Mouse (Mus musculus) liver, embryonic 15.5 days (tissue): ENCODE results near the gene Slc7a6. TPM values are rescaled to one million over a fixed set of nuclear protein-coding genes. Genes with fewer than 3 reads are reported as not detected.

Source experiments
- ATAC-seq: fragments of 200-750 bp; cut with Nextera tagmentation; 2 replicates; pipeline ENCODE4 v1.8.0; 2017; ENCODE audit warnings: moderate number of reproducible peaks, mild to moderate bottlenecking, moderate library complexity; ENCODE audit not compliant: insufficient read depth
- H3K27ac ChIP-seq: fragments of 300-500 bp; sonication (generic); replicated peaks from 2 replicates; pipeline ENCODE4 v1.5.1; 2015; ENCODE audit warnings: mild to moderate bottlenecking, inconsistent platforms
- H3K27me3 ChIP-seq: fragments of 300-500 bp; sonication (generic); 2 replicates; pipeline ENCODE4 v1.6.1; 2015; ENCODE audit warnings: mild to moderate bottlenecking, inconsistent platforms
- H3K36me3 ChIP-seq: fragments of 300-500 bp; sonication (generic); replicated peaks from 2 replicates; pipeline ENCODE4 v1.6.1; 2015; ENCODE audit warnings: moderate library complexity, mild to moderate bottlenecking, inconsistent platforms
- H3K4me1 ChIP-seq: fragments of 300-500 bp; sonication (generic); replicated peaks from 2 replicates; pipeline ENCODE4 v1.6.1; 2015; ENCODE audit warnings: inconsistent platforms
- H3K4me2 ChIP-seq: fragments of 300-500 bp; sonication (generic); 2 replicates; pipeline ENCODE4 v1.6.1; 2015; ENCODE audit warnings: moderate library complexity, mild to moderate bottlenecking, inconsistent platforms
- H3K4me3 ChIP-seq: fragments of 300-500 bp; sonication (generic); replicated peaks from 2 replicates; pipeline ENCODE4 v1.5.1; 2015; ENCODE audit warnings: mild to moderate bottlenecking, inconsistent platforms
- H3K9ac ChIP-seq: fragments of 300-500 bp; sonication (generic); 2 replicates; pipeline ENCODE4 v1.6.1; 2015; ENCODE audit warnings: moderate library complexity, mild to moderate bottlenecking, inconsistent platforms
- H3K9me3 ChIP-seq: fragments of 300-500 bp; sonication (generic); replicated peaks from 2 replicates; pipeline ENCODE4 v1.6.1; 2016; ENCODE audit warnings: inconsistent platforms
- WGBS: fragments of 180-500 bp; shearing (Covaris S2); methylation state at CpG from one replicate; pipeline ENCODE4 v1.1.7; 2015; ENCODE audit warnings: mixed read lengths; ENCODE audit not compliant: insufficient replicate concordance; 5-methylcytosine and 5-hydroxymethylcytosine counted together
- polyA plus RNA-seq: library from polyadenylated mRNA; unstranded; fragments of >200 nt; fragmentation: Nextera tagmentation; extraction: Ambion mirVana; gene quantifications from 2 replicates; pipeline ENCODE4 v1.2.1, GENCODE M21; 2015

Slc7a6 gene
- polyA plus RNA-seq, 1 experiment from 2014 or later = 5.1 TPM

DNA sequence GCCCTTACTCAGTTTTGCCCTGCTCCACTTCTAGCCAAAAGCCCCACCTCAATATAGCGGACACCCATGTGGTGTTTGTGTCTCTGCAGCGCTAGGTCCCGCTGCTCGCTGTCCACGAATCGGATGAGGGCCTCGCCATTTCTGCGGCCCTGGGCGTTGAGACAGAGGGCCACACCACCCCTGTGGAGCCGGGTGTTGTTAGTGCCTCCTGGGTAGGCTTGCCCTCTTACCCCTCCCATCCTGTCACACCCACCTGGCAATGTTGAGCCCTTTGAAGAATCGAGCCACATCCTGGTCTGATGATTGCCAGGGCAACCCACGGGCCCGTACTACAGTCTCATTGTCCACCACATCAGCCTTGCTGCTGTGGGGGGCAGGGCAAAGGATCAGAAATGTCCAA, 35.1 kb upstream of the Slc7a6 start:
- peaks cover 45% of the 10 kb centered on the region for H3K4me1 ChIP-seq
- no peaks in the 10 kb centered on the region for H3K9me3 ChIP-seq
- WGBS = 71% methylated on average over 13 of the region's 13 CpGs
- H3K36me3 ChIP-seq = peaks cover 48% of the 10 kb centered on the region
- H3K27me3 ChIP-seq = peaks cover 55% of the 10 kb centered on the region
- no peak overlapping the region for H3K4me2 ChIP-seq
- H3K4me3 ChIP-seq = no peak overlapping the region
- H3K27ac ChIP-seq = no peak overlapping the region
- ATAC-seq = no peak
- H3K9ac ChIP-seq = no peak overlapping the region

- no peak overlapping the region for H3K4me3 ChIP-seq
- no peak overlapping the region for H3K4me2 ChIP-seq
- WGBS = 65% methylated on average over 6 of the region's 6 CpGs
- no peak overlapping the region for H3K27ac ChIP-seq
- H3K36me3 ChIP-seq = peaks cover 43% of the 10 kb centered on the region
- H3K9ac ChIP-seq = no peak overlapping the region
- no peak for ATAC-seq
- peaks cover 45% of the 10 kb centered on the region for H3K4me1 ChIP-seq
- peaks cover 59% of the 10 kb centered on the region for H3K27me3 ChIP-seq
- H3K9me3 ChIP-seq = no peaks in the 10 kb centered on the region
Observed at GRCm38 (mm10) chr8:106133946-106134345, 34.7 kb upstream of the Slc7a6 start.

- no peaks in the 10 kb centered on the region for H3K9me3 ChIP-seq
- peak overlapping the region; percentile 77 for H3K27ac ChIP-seq
- peak overlapping the region; percentile 54 for H3K4me3 ChIP-seq
- H3K36me3 ChIP-seq = peaks cover 34% of the 10 kb centered on the region
- H3K9ac ChIP-seq = no peak overlapping the region
- 33% methylated on average over 14 of the region's 14 CpGs for WGBS
- ATAC-seq = peak; percentile 69
- H3K4me2 ChIP-seq = peak overlapping the region; percentile 58
- H3K27me3 ChIP-seq = peaks cover 69% of the 10 kb centered on the region
- peaks cover 45% of the 10 kb centered on the region for H3K4me1 ChIP-seq
Observed at GRCm38 (mm10) chr8:106134751-106135571, 33.7 kb upstream of the Slc7a6 start.

- H3K9ac ChIP-seq = peak overlapping the region; percentile 42
Observed at GRCm38 (mm10) chr8:106135672-106136071, 33.0 kb upstream of the Slc7a6 start.

GRCm38 (mm10) chr8:106136156-106137130, 32.2 kb upstream of the Slc7a6 start, which contains the start of gene Esrp2:
Gene Esrp2, minus strand, starts transcription at chr8:106136974.
- ATAC-seq = peak; percentile 66
- H3K9me3 ChIP-seq = no peaks in the 10 kb centered on the region
- H3K27ac ChIP-seq = peak within 1 kb of the TSS; percentile 77
- H3K36me3 ChIP-seq = peaks cover 20% of the 10 kb centered on the region
- H3K4me2 ChIP-seq = peak within 1 kb of the TSS; percentile 58
- peaks cover 44% of the 10 kb centered on the region for H3K4me1 ChIP-seq
- peaks cover 75% of the 10 kb centered on the region for H3K27me3 ChIP-seq
- WGBS = 1% methylated on average over 82 of the region's 86 CpGs
- H3K4me3 ChIP-seq = peak within 1 kb of the TSS; percentile 54
- peak within 1 kb of the TSS; percentile 42 for H3K9ac ChIP-seq

More at GRCm38 (mm10) chr8:106135672-106136071, 33.0 kb upstream of the Slc7a6 start:
- peaks cover 27% of the 10 kb centered on the region for H3K36me3 ChIP-seq
- H3K27me3 ChIP-seq = peaks cover 75% of the 10 kb centered on the region
- H3K4me3 ChIP-seq = peak overlapping the region; percentile 54
- WGBS = 6% methylated on average over 19 of the region's 19 CpGs
- ATAC-seq = peak; percentile 7; the same call in 1 of the 2 replicates
- peak overlapping the region; percentile 58 for H3K4me2 ChIP-seq
- peaks cover 44% of the 10 kb centered on the region for H3K4me1 ChIP-seq
- no peaks in the 10 kb centered on the region for H3K9me3 ChIP-seq
- peak overlapping the region; percentile 77 for H3K27ac ChIP-seq

DNA sequence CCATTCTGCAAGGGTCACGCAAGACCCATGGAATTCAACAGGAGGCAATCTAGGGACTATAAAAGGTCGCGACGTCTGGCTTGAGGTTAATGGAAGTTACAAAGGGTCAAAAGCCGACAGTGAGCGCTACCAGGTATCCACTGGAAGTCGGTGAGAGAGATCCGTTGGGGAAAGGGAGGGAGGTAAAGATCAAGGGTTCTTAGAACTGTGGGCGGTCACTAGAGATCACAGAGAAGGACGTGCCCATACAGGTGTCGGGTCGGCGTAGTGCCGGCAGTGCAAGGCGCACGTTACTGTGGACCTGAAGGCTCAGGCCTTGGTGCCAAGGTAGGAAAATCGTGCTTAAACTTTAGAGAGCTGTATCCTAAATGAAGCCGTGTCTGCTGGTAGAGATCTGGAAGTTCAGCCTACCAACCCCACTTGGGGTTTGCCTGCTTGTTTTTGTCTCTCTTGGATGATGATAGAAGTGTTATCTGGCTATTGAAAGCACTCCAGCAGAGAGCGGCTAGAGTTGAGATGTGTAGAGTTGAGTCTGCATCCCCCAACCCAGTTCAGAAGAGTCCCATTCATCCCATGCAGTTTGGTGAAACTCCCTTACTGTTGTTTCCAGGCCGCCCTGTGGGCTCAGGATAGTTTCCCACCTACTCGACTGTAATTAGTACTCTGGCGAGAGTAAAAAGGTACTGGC, 31.3 kb upstream of the Slc7a6 start:
- peaks cover 10% of the 10 kb centered on the region for H3K36me3 ChIP-seq
- H3K4me2 ChIP-seq = peak overlapping the region; percentile 58
- no peaks in the 10 kb centered on the region for H3K9me3 ChIP-seq
- H3K27me3 ChIP-seq = peaks cover 75% of the 10 kb centered on the region
- H3K4me3 ChIP-seq = peak overlapping the region; percentile 54
- no peak for ATAC-seq
- peaks cover 41% of the 10 kb centered on the region for H3K4me1 ChIP-seq
- peak overlapping the region; percentile 59 for H3K27ac ChIP-seq
- 0 out of 2 replicates have a peak overlapping the region, but pooled peaks have one; percentile 3 for H3K9ac ChIP-seq
- 7% methylated on average over 22 of the region's 22 CpGs for WGBS

DNA sequence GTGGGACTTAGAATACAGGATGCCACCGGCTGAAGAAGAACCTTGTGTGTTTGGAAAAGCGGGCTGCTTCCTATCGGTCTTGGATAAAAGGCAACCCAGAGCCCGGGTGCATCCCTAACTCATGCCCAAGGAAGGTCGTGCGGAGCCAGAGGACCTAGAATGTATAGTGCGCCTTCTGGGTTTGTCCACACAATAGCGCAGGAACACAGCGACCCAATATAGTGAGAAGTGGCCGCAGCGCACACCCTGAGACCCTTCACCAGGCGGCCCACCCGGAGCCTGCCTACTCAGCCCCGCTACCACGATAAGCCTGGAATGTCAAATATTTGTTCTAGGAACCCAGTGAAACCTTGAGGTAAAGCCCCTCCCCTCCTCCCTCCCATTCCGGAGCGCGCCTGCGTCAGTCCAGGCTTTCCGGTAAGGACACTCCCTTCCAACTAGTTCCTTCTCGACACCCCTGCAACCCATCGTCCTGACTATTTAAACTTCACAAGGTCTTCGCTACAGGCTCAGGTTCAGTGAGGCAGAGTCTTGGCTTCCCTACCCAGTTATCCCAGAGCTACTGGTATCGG, 30.7 kb upstream of the Slc7a6 start:
- Histone ChIP-seq H3K27me3 (peaks cover 75% of the 10 kb centered on the region), H3K27ac (peak overlapping the region; percentile 59; the same call in 1 of the 2 replicates), H3K9me3 (no peaks in the 10 kb centered on the region), H3K4me3 (peak overlapping the region; percentile 54), H3K4me1 (peaks cover 41% of the 10 kb centered on the region), H3K4me2 (peak overlapping the region; percentile 58), H3K36me3 (peaks cover 4% of the 10 kb centered on the region; the same call in 1 of the 2 replicates), H3K9ac (peak overlapping the region; percentile 17; the same call in 1 of the 2 replicates)
- 0 out of 2 replicates have a peak, but pooled peaks have one; percentile 3 for ATAC-seq
- WGBS = under 1% methylated on average over 24 of the region's 24 CpGs

- Histone ChIP-seq H3K4me3 (peak overlapping the region; percentile 54), H3K4me1 (peaks cover 41% of the 10 kb centered on the region), H3K9ac (peak overlapping the region; percentile 17; the same call in 1 of the 2 replicates), H3K9me3 (no peaks in the 10 kb centered on the region), H3K4me2 (peak overlapping the region; percentile 58), H3K27ac (peak overlapping the region; percentile 51; the same call in 1 of the 2 replicates), H3K36me3 (no peaks in the 10 kb centered on the region; the same call in 1 of the 2 replicates), H3K27me3 (peaks cover 69% of the 10 kb centered on the region)
- WGBS = 19% methylated on average over 7 of the region's 7 CpGs
- ATAC-seq = no peak
Observed at GRCm38 (mm10) chr8:106138616-106139015, 30.0 kb upstream of the Slc7a6 start.

DNA sequence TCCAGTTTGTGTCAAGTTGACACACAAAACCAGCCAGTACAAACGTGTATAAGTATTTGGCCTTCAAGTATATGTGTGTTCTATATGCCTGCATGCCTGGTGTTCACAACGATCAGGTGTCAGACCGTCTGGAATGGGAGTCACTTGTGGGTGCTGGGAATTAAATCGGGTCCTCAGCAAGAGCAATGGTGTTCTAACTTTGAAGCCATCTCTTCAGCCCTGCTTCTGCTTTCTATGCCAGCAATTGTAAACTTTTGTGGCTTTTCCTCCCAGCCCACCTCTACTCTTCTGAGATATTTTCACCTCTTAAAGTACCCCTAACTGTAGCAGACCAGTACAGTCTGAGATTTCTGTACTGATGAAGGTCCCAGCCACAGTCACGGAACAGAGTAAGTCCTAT, 28.5 kb upstream of the Slc7a6 start:
- WGBS = 54% methylated on average over 5 of the region's 5 CpGs
- no peak overlapping the region for H3K9ac ChIP-seq

DNA sequence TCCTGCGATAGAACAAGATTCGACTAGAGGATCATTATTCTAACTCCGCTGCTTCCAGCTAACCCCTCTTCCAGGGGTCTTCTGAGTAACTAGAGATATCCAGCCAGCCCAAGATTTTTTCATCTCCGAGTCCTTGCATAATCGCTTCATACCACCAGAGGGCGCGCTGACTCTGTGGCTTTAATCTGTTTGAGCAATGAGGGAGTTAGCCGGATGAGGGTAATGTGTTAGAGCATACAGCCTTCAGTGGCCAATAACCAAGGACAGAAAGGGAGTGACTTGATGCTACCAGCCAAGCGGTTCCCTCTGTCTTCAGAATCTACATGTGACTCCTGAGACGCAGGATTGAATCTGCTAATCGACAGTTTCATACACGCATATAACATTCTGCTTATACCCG, 27.9 kb upstream of the Slc7a6 start:
- H3K4me3 ChIP-seq = no peak overlapping the region
- H3K27ac ChIP-seq = no peak overlapping the region
- 10% methylated on average over 13 of the region's 13 CpGs for WGBS
- H3K9me3 ChIP-seq = no peaks in the 10 kb centered on the region
- no peak for ATAC-seq
- H3K4me1 ChIP-seq = peaks cover 31% of the 10 kb centered on the region
- no peak overlapping the region for H3K4me2 ChIP-seq
- peaks cover 48% of the 10 kb centered on the region for H3K27me3 ChIP-seq
- no peak overlapping the region for H3K9ac ChIP-seq
- no peaks in the 10 kb centered on the region for H3K36me3 ChIP-seq

More for the DNA sequence above, 28.5 kb upstream of the Slc7a6 start:
- H3K4me3 ChIP-seq = no peak overlapping the region
- ATAC-seq = no peak
- H3K4me2 ChIP-seq = no peak overlapping the region
- H3K27ac ChIP-seq = no peak overlapping the region
- H3K9me3 ChIP-seq = no peaks in the 10 kb centered on the region
- no peaks in the 10 kb centered on the region for H3K36me3 ChIP-seq
- peaks cover 53% of the 10 kb centered on the region for H3K27me3 ChIP-seq
- H3K4me1 ChIP-seq = peaks cover 31% of the 10 kb centered on the region
